Mouse (Mus musculus) adrenal gland, postnatal 0 days (tissue): ENCODE data around the gene Nfx1. TPM values are rescaled to one million over a fixed set of nuclear protein-coding genes. Genes with fewer than 3 reads are reported as not detected.

Experiments
- microRNA-seq: library from miRNA; unstranded; fragments of <30 nt; microRNA quantifications from one replicate; pipeline ENCODE4, GENCODE M21; 2016; ENCODE audit warnings: borderline replicate concordance; ENCODE audit not compliant: insufficient number of aligned reads
- polyA plus RNA-seq: library from polyadenylated mRNA; unstranded; fragments of >200 nt; fragmentation: Nextera tagmentation; extraction: Ambion mirVana; gene quantifications from 2 replicates; pipeline ENCODE4 v1.2.1, GENCODE M21; 2015

The Nfx1 gene
- polyA plus RNA-seq: 36.2 and 69.4 TPM in 2 replicates

DNA sequence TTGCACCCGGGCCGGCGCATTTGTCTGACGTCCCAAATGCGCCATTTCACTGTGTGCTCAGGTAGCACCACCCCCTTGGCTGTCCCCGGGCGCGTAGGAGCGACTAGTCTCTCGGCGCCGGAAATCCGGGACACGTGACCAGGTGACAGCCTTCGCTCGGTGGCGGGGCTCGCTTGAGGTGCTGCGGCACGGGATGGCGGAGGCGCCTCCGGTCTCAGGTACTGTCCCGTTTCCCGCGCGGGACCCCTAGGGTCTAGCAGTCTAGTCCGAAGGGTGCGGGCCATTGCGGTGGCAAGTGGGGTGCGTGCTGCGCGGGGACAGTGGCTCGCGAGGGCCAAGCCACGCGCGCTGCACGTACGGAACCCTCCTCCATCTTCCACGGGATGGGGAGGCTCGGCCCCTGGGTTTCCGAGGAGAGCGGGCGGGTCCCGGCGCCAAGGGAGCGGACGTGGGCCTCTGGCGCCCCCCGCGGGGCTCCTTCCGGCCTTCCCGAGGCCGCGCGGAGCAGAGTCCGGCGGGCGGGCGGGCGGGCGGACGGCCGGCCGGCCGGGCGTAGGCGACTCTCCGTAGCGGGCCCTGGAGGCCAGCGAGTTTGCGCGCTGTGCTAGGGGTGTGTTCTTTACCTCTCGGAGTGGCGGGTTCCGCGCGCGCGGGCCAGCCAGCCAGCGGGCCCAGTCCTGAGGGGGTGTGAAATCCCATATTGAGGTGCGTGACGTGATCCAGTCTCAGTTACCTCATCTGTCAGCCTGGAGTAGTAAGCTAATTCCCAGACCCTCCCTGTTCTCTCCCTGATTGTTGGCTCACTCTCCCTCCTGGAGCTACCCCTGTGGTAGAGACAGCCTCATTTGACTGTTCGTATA is at the start of gene Nfx1:
TSS of gene Nfx1 (plus strand) at position 65 of the 860 bp plus-strand sequence.

DNA sequence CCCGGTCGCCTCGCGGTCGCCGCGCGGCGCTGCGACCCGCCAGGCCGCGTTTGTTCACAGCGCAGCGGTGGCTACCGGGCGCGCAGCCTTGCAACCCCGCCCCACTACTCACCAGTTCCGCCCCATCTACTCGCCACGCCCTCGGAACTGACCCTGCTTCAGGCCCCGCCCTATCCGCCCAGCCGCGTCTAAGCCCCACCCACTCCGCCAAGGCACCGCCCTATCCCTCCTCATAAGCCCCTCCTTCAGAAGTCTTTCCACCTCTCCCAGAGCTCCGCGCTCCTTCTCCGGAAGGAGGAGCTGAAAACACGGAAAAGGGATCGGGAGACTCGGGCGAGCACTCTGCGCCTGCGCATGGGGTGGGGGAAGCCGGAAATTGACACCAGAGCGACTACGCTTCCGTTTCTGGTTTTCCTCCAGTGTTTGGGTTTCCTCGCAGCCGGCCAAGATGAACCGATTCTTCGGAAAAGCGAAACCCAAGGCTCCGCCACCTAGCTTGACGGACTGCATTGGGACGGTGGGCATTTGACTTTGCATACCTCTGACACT is 22.5 kb upstream of the Nfx1 start, which contains the start of the genes Bag1 and Chmp5:
TSS of gene Bag1 (minus strand) at position 135 of the 549 bp plus-strand sequence.
TSS of gene Chmp5 (plus strand) at position 248 of the 549 bp plus-strand sequence.

DNA sequence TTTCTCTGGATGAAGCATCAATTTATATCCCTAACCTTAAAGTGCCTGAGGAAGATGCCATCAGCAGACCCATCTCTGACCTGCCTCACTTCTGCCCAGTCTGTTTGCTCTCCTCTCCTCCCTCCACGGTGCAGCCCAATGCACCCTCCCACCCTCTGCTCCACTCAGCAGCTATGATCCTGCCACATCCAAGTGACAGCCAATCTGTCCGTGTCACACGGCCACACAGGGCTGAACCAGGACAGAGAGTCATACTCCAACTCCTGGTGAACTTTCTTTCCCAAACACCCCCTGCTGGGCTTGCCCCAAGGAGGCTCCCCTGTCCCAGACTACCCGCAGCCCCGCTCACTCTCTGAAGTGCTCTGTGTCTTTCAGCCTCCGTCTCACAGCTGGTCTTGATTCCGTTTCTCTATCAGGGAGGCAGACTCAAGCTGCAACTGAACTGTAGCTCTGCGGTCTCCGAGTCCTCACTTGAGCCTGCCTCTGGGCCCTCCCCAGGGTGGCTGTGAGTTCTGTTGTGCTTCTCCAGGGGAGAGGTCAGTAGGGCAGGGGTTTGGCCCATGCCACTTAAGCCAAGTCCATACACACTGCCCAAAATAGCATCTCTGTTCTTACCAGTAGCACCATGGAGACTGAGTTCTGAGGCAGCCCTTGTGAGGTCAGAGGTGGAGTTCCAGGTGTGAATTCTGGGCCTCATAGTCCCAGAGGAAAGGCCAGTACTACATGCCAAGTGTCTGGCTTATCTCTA is 77.0 kb downstream of the Nfx1 start, which contains the start of gene Aqp7:
TSS of gene Aqp7 (minus strand) at position 616 of the 748 bp plus-strand sequence.

Small RNA genes lying within 50 kb of the gene (microRNA-seq; reads per million reads assigned to microRNA genes)
- gene Mir3094: 1.4 reads per million

Other genes with a start within 250 kb of the Nfx1 start
- 338 and 374 TPM in 2 replicates for gene Dnaja1, start 248.8 kb upstream of the Nfx1 start, polyA plus RNA-seq
- 101 and 134 TPM in 2 replicates for gene Smu1, start 213.0 kb upstream of the Nfx1 start, polyA plus RNA-seq
- 38.1 and 56.3 TPM in 2 replicates for gene B4galt1, start 116.9 kb upstream of the Nfx1 start, polyA plus RNA-seq
- gene Spink4, start 50.9 kb upstream of the Nfx1 start, polyA plus RNA-seq: 7.0 and 10.7 TPM in 2 replicates
- 254 and 306 TPM in 2 replicates for gene Bag1, start 22.6 kb upstream of the Nfx1 start, polyA plus RNA-seq
- gene Chmp5, start 22.5 kb upstream of the Nfx1 start, polyA plus RNA-seq: 220 and 221 TPM in 2 replicates
- gene Aqp7, start 77.2 kb downstream of the Nfx1 start, polyA plus RNA-seq: 0.99 and 1.6 TPM in 2 replicates
- 1.7 and 3.5 TPM in 2 replicates for gene Aqp3, start 127.3 kb downstream of the Nfx1 start, polyA plus RNA-seq
- gene Nol6, start 153.5 kb downstream of the Nfx1 start, polyA plus RNA-seq: 12.1 and 18.4 TPM in 2 replicates
- gene Ube2r2, start 164.8 kb downstream of the Nfx1 start, polyA plus RNA-seq: 61.1 and 78.5 TPM in 2 replicates